Mouse (Mus musculus): ENCODE measurements around the gene Fbxw25. TPM values are rescaled to one million over a fixed set of nuclear protein-coding genes. Genes with fewer than 3 reads are reported as not detected.
"Not testable (repeated sequence)": the region's sequence is repeated elsewhere in the genome, so short reads cannot be mapped to it uniquely, and the experiment has no call there.

The Fbxw25 gene
- 0.10 and 0.23 TPM in 2 replicates for polyA plus RNA-seq (2015; fragmentation: Nextera tagmentation; extraction: Ambion mirVana)

GRCm38 (mm10) chr9:109664552-109664951, at the start of gene Fbxw25:
Fbxw25 (minus strand) TSS chr9:109664652.
- WGBS: 71% methylated on average over 2 of the region's 2 CpGs
- ATAC-seq (ENCODE audit: low FRiP score, low TSS enrichment); H3K4me3 ChIP-seq (ENCODE audit: low read length): not testable (repeated sequence)

GRCm38 (mm10) chr9:109702600-109702999, 38.1 kb upstream of the Fbxw25 start, which contains the start of gene Fbxw18:
Fbxw18 (minus strand) TSS chr9:109702700.
- ATAC-seq (ENCODE audit: low FRiP score, low TSS enrichment); H3K4me3 ChIP-seq (ENCODE audit: low read length); H3K9ac ChIP-seq (replicated peaks; ENCODE audit: low read length); H3K4me1 ChIP-seq (ENCODE audit: insufficient read depth, low read length); H3K27me3 ChIP-seq (ENCODE audit: insufficient read depth, low read length); H3K9me3 ChIP-seq (ENCODE audit: low read length); H3K36me3 ChIP-seq (ENCODE audit: insufficient read depth, low read length); H3K4me2 ChIP-seq (replicated peaks; ENCODE audit: low read depth, low read length); H3K27ac ChIP-seq (ENCODE audit: low read length): not testable (repeated sequence)
- 74% methylated on average over 4 of the region's 4 CpGs for WGBS

More at GRCm38 (mm10) chr9:109664552-109664951, at the start of gene Fbxw25:
- not testable (repeated sequence) for H3K9me3 ChIP-seq (ENCODE audit: low read length); H3K9ac ChIP-seq (replicated peaks; ENCODE audit: low read length); H3K27me3 ChIP-seq (ENCODE audit: insufficient read depth, low read length); H3K4me2 ChIP-seq (replicated peaks; ENCODE audit: low read depth, low read length); H3K36me3 ChIP-seq (ENCODE audit: insufficient read depth, low read length); H3K27ac ChIP-seq (ENCODE audit: low read length); H3K4me1 ChIP-seq (ENCODE audit: insufficient read depth, low read length)

- H3K27me3 ChIP-seq (ENCODE audit: insufficient read depth, low read length): no peaks in the 10 kb centered on the region
- WGBS: 5% methylated on average over 1 of the region's 1 CpGs
- no peak for ATAC-seq (ENCODE audit: low FRiP score, low TSS enrichment)
Measured at GRCm38 (mm10) chr9:109685299-109685698, 20.8 kb upstream of the Fbxw25 start.

GRCm38 (mm10) chr9:109625957-109626356, 38.5 kb downstream of the Fbxw25 start, which contains the start of gene Fbxw24:
Fbxw24 (minus strand) TSS chr9:109626057.
- not testable (repeated sequence) for H3K27ac ChIP-seq (ENCODE audit: low read length); H3K9me3 ChIP-seq (ENCODE audit: low read length); H3K9ac ChIP-seq (replicated peaks; ENCODE audit: low read length); H3K4me2 ChIP-seq (replicated peaks; ENCODE audit: low read depth, low read length); H3K4me1 ChIP-seq (ENCODE audit: insufficient read depth, low read length); H3K36me3 ChIP-seq (ENCODE audit: insufficient read depth, low read length); H3K27me3 ChIP-seq (ENCODE audit: insufficient read depth, low read length); ATAC-seq (ENCODE audit: low FRiP score, low TSS enrichment); H3K4me3 ChIP-seq (ENCODE audit: low read length)
- WGBS: 75% methylated on average over 2 of the region's 2 CpGs

More at GRCm38 (mm10) chr9:109685299-109685698, 20.8 kb upstream of the Fbxw25 start:
- Histone ChIP-seq H3K27ac (ENCODE audit: low read length) (no peak overlapping the region), H3K4me2 (replicated peaks; ENCODE audit: low read depth, low read length) (no peak overlapping the region), H3K4me1 (ENCODE audit: insufficient read depth, low read length) (no peaks in the 10 kb centered on the region), H3K4me3 (ENCODE audit: low read length) (no peak overlapping the region), H3K9ac (replicated peaks; ENCODE audit: low read length) (no peak overlapping the region), H3K9me3 (ENCODE audit: low read length) (no peaks in the 10 kb centered on the region), H3K36me3 (ENCODE audit: insufficient read depth, low read length) (no peaks in the 10 kb centered on the region)

- not testable (repeated sequence) for H3K9ac ChIP-seq (replicated peaks; ENCODE audit: low read length); H3K36me3 ChIP-seq (ENCODE audit: insufficient read depth, low read length); H3K27ac ChIP-seq (ENCODE audit: low read length); H3K4me2 ChIP-seq (replicated peaks; ENCODE audit: low read depth, low read length); H3K4me3 ChIP-seq (ENCODE audit: low read length); H3K9me3 ChIP-seq (ENCODE audit: low read length); H3K27me3 ChIP-seq (ENCODE audit: insufficient read depth, low read length); H3K4me1 ChIP-seq (ENCODE audit: insufficient read depth, low read length); ATAC-seq (ENCODE audit: low FRiP score, low TSS enrichment)
- 37% methylated on average over 5 of the region's 5 CpGs for WGBS
Measured at GRCm38 (mm10) chr9:109606837-109607236, 57.6 kb downstream of the Fbxw25 start.

GRCm38 (mm10) chr9:109602128-109602527, 62.3 kb downstream of the Fbxw25 start:
- not testable (repeated sequence) for H3K4me2 ChIP-seq (replicated peaks; ENCODE audit: low read depth, low read length); H3K27me3 ChIP-seq (ENCODE audit: insufficient read depth, low read length); H3K4me3 ChIP-seq (ENCODE audit: low read length); H3K27ac ChIP-seq (ENCODE audit: low read length); H3K4me1 ChIP-seq (ENCODE audit: insufficient read depth, low read length); H3K9ac ChIP-seq (replicated peaks; ENCODE audit: low read length); H3K36me3 ChIP-seq (ENCODE audit: insufficient read depth, low read length); ATAC-seq (ENCODE audit: low FRiP score, low TSS enrichment); H3K9me3 ChIP-seq (ENCODE audit: low read length)
- WGBS: 69% methylated on average over 2 of the region's 2 CpGs

GRCm38 (mm10) chr9:109597226-109597625, 67.2 kb downstream of the Fbxw25 start:
- 0 out of 2 replicates have a peak, but pooled peaks cover 6% of the 10 kb centered on the region for H3K9me3 ChIP-seq (ENCODE audit: low read length)
- no peak overlapping the region for H3K9ac ChIP-seq (replicated peaks; ENCODE audit: low read length)
- H3K27me3 ChIP-seq (ENCODE audit: insufficient read depth, low read length): no peaks in the 10 kb centered on the region
- no peaks in the 10 kb centered on the region for H3K4me1 ChIP-seq (ENCODE audit: insufficient read depth, low read length)
- H3K4me3 ChIP-seq (ENCODE audit: low read length): no peak overlapping the region
- H3K27ac ChIP-seq (ENCODE audit: low read length): no peak overlapping the region
- no peak for ATAC-seq (ENCODE audit: low FRiP score, low TSS enrichment)
- H3K4me2 ChIP-seq (replicated peaks; ENCODE audit: low read depth, low read length): no peak overlapping the region
- no peaks in the 10 kb centered on the region for H3K36me3 ChIP-seq (ENCODE audit: insufficient read depth, low read length)

Other genes starting within 250 kb of the Fbxw25 start
- not detected in 2 replicates for gene Fbxw16, start 215.5 kb downstream of the Fbxw25 start, polyA plus RNA-seq (2015; fragmentation: Nextera tagmentation; extraction: Ambion mirVana)
- not detected in 2 replicates for gene Fbxw19, start 168.8 kb downstream of the Fbxw25 start, polyA plus RNA-seq (2015; fragmentation: Nextera tagmentation; extraction: Ambion mirVana)
- gene Fbxw15, start 96.4 kb downstream of the Fbxw25 start, polyA plus RNA-seq (2015; fragmentation: Nextera tagmentation; extraction: Ambion mirVana): 0.89 and 1.1 TPM in 2 replicates
- 0.21 and 0.39 TPM in 2 replicates for gene Fbxw24, start 38.6 kb downstream of the Fbxw25 start, polyA plus RNA-seq (2015; fragmentation: Nextera tagmentation; extraction: Ambion mirVana)
- gene Fbxw18, start 38.0 kb upstream of the Fbxw25 start, polyA plus RNA-seq (2015; fragmentation: Nextera tagmentation; extraction: Ambion mirVana): 0.15 TPM in 1 of 2 replicates, not detected in the other
- not detected in 2 replicates for gene Fbxw26, start 81.4 kb upstream of the Fbxw25 start, polyA plus RNA-seq (2015; fragmentation: Nextera tagmentation; extraction: Ambion mirVana)
- not detected in 2 replicates for gene Fbxw27, start 126.0 kb upstream of the Fbxw25 start, polyA plus RNA-seq (2015; fragmentation: Nextera tagmentation; extraction: Ambion mirVana)
- 14.9 and 17.3 TPM in 2 replicates for gene Spink8, start 147.6 kb upstream of the Fbxw25 start, polyA plus RNA-seq (2015; fragmentation: Nextera tagmentation; extraction: Ambion mirVana)
- 77.8 and 79.1 TPM in 2 replicates for gene Nme6, start 168.1 kb upstream of the Fbxw25 start, polyA plus RNA-seq (2015; fragmentation: Nextera tagmentation; extraction: Ambion mirVana)
- gene Camp, start 185.0 kb upstream of the Fbxw25 start, polyA plus RNA-seq (2015; fragmentation: Nextera tagmentation; extraction: Ambion mirVana): 1.4 and 2.2 TPM in 2 replicates
- 24.3 and 28.0 TPM in 2 replicates for gene Cdc25a, start 210.9 kb upstream of the Fbxw25 start, polyA plus RNA-seq (2015; fragmentation: Nextera tagmentation; extraction: Ambion mirVana)

All from kidney, embryonic 16.5 days (tissue).